Mouse (Mus musculus): ENCODE measurements around the gene Kcnh4. TPM values are rescaled to one million over a fixed set of nuclear protein-coding genes. Genes with fewer than 3 reads are reported as not detected.

The Kcnh4 gene
- polyA plus RNA-seq, 1 experiment: 0.05 TPM

- Histone ChIP-seq H3K27me3 (ENCODE audit: control insufficient read depth, insufficient read depth, insufficient read length) (no peaks in the 10 kb centered on the region), H3K79me2 (ENCODE audit: control insufficient read depth, insufficient read depth) (peaks cover 85% of the 10 kb centered on the region), H3K36me3 (ENCODE audit: control insufficient read depth, insufficient read depth) (peaks cover 14% of the 10 kb centered on the region), H3ac (ENCODE audit: control insufficient read depth, insufficient read length) (no peak overlapping the region), H3K4me3 (no peak overlapping the region), H3K4me2 (ENCODE audit: low read depth) (no peak overlapping the region)
- TF ChIP-seq SRF (IDR thresholded peaks at IDR 0.05; ENCODE audit: control insufficient read depth, insufficient read length, low read depth) (no peak), MYOG (IDR thresholded peaks at IDR 0.05; ENCODE audit: control insufficient read depth in 1 of 3, insufficient read depth in 1 of 3, insufficient read length in 2 of 3, low read depth in 2 of 3) (no peak), POLR2AphosphoS2 (IDR thresholded peaks at IDR 0.05; ENCODE audit: insufficient read length, low read depth) (no peak), MAX (IDR thresholded peaks at IDR 0.05; ENCODE audit: low read depth) (no peak), E2F4 (IDR thresholded peaks at IDR 0.05; ENCODE audit: insufficient read depth) (no peak), CEBPB (IDR thresholded peaks at IDR 0.05; ENCODE audit: insufficient read depth, poor library complexity, severe bottlenecking) (no peak), POLR2A (IDR thresholded peaks at IDR 0.05; ENCODE audit: insufficient read length, low read depth) (no peak), USF1 (IDR thresholded peaks at IDR 0.05; ENCODE audit: low read depth) (no peak), MYOD1 (IDR thresholded peaks at IDR 0.05; ENCODE audit: control insufficient read depth in 1 of 3, insufficient read length in 2 of 3, low read depth in 2 of 3) (no peak), REST (IDR thresholded peaks at IDR 0.05; ENCODE audit: insufficient read depth, insufficient read length) (no peak), TCF3 (IDR thresholded peaks at IDR 0.05; ENCODE audit: insufficient read length, low read depth) (no peak), TCF12 (IDR thresholded peaks at IDR 0.05; ENCODE audit: insufficient read depth, poor library complexity, severe bottlenecking) (no peak)
Observed at GRCm38 (mm10) chr11:100729976-100730375, 29.8 kb downstream of the Kcnh4 start.

- H3K36me3 ChIP-seq (ENCODE audit: control insufficient read depth, insufficient read depth): peaks cover 14% of the 10 kb centered on the region
- H3ac ChIP-seq (ENCODE audit: control insufficient read depth, insufficient read length): no peak overlapping the region
- TF ChIP-seq E2F4 (IDR thresholded peaks at IDR 0.05; ENCODE audit: insufficient read depth): no peak
- TF ChIP-seq TCF12 (IDR thresholded peaks at IDR 0.05; ENCODE audit: insufficient read depth, poor library complexity, severe bottlenecking): peak; percentile 40
- TF ChIP-seq REST (IDR thresholded peaks at IDR 0.05; ENCODE audit: insufficient read depth, insufficient read length): no peak
- TF ChIP-seq POLR2A (IDR thresholded peaks at IDR 0.05; ENCODE audit: insufficient read length, low read depth): no peak
- no peak for TF ChIP-seq SRF (IDR thresholded peaks at IDR 0.05; ENCODE audit: control insufficient read depth, insufficient read length, low read depth)
- TF ChIP-seq USF1 (IDR thresholded peaks at IDR 0.05; ENCODE audit: low read depth): no peak
- no peak for TF ChIP-seq CEBPB (IDR thresholded peaks at IDR 0.05; ENCODE audit: insufficient read depth, poor library complexity, severe bottlenecking)
- peak in 2 of 3 experiments; percentile 71 to 84 for TF ChIP-seq MYOD1 (IDR thresholded peaks at IDR 0.05; ENCODE audit: control insufficient read depth in 1 of 3, insufficient read length in 2 of 3, low read depth in 2 of 3)
- TF ChIP-seq POLR2AphosphoS2 (IDR thresholded peaks at IDR 0.05; ENCODE audit: insufficient read length, low read depth): no peak
- TF ChIP-seq MYOG (IDR thresholded peaks at IDR 0.05; ENCODE audit: control insufficient read depth in 1 of 3, insufficient read depth in 1 of 3, insufficient read length in 2 of 3, low read depth in 2 of 3): peak in 2 of 3 experiments; percentile 53 to 89
- TF ChIP-seq TCF3 (IDR thresholded peaks at IDR 0.05; ENCODE audit: insufficient read length, low read depth): peak; percentile 17
- peaks cover 78% of the 10 kb centered on the region for H3K79me2 ChIP-seq (ENCODE audit: control insufficient read depth, insufficient read depth)
- no peaks in the 10 kb centered on the region for H3K27me3 ChIP-seq (ENCODE audit: control insufficient read depth, insufficient read depth, insufficient read length)
- H3K4me3 ChIP-seq: no peak overlapping the region
- no peak overlapping the region for H3K4me2 ChIP-seq (ENCODE audit: low read depth)
Observed at GRCm38 (mm10) chr11:100728601-100729000, 31.1 kb downstream of the Kcnh4 start.

DNA sequence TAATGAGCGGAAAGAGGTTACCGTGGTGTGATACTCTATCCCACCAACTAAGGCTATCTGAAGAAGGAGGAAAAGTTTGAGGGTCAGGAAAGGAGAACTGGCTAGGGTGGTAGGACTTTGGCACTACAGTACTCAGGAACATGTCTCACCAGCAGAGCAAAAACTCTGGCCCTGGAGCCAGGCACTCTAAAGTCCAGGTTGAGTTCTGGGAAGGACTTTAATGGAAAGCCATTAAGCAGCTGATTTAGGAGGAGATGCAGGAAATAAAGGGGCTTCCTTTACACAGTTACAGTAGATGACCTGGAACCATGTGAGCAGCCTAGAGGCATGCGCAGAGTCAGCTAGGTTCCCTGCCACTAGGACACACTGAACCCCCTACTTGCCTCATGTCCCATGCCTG is 32.5 kb downstream of the Kcnh4 start:
- H3K79me2 ChIP-seq (ENCODE audit: control insufficient read depth, insufficient read depth): peaks cover 78% of the 10 kb centered on the region
- no peak overlapping the region for H3K4me3 ChIP-seq
- TF ChIP-seq USF1 (IDR thresholded peaks at IDR 0.05; ENCODE audit: low read depth): no peak
- TF ChIP-seq E2F4 (IDR thresholded peaks at IDR 0.05; ENCODE audit: insufficient read depth): no peak
- TF ChIP-seq TCF3 (IDR thresholded peaks at IDR 0.05; ENCODE audit: insufficient read length, low read depth): no peak
- TF ChIP-seq TCF12 (IDR thresholded peaks at IDR 0.05; ENCODE audit: insufficient read depth, poor library complexity, severe bottlenecking): no peak
- TF ChIP-seq MYOD1 (IDR thresholded peaks at IDR 0.05; ENCODE audit: control insufficient read depth in 1 of 3, insufficient read length in 2 of 3, low read depth in 2 of 3): no peak
- no peak for TF ChIP-seq CEBPB (IDR thresholded peaks at IDR 0.05; ENCODE audit: insufficient read depth, poor library complexity, severe bottlenecking)
- TF ChIP-seq POLR2AphosphoS2 (IDR thresholded peaks at IDR 0.05; ENCODE audit: insufficient read length, low read depth): no peak
- TF ChIP-seq SRF (IDR thresholded peaks at IDR 0.05; ENCODE audit: control insufficient read depth, insufficient read length, low read depth): no peak
- TF ChIP-seq REST (IDR thresholded peaks at IDR 0.05; ENCODE audit: insufficient read depth, insufficient read length): no peak
- H3K36me3 ChIP-seq (ENCODE audit: control insufficient read depth, insufficient read depth): peaks cover 6% of the 10 kb centered on the region
- H3K27me3 ChIP-seq (ENCODE audit: control insufficient read depth, insufficient read depth, insufficient read length): no peaks in the 10 kb centered on the region
- no peak overlapping the region for H3K4me2 ChIP-seq (ENCODE audit: low read depth)
- no peak overlapping the region for H3ac ChIP-seq (ENCODE audit: control insufficient read depth, insufficient read length)

DNA sequence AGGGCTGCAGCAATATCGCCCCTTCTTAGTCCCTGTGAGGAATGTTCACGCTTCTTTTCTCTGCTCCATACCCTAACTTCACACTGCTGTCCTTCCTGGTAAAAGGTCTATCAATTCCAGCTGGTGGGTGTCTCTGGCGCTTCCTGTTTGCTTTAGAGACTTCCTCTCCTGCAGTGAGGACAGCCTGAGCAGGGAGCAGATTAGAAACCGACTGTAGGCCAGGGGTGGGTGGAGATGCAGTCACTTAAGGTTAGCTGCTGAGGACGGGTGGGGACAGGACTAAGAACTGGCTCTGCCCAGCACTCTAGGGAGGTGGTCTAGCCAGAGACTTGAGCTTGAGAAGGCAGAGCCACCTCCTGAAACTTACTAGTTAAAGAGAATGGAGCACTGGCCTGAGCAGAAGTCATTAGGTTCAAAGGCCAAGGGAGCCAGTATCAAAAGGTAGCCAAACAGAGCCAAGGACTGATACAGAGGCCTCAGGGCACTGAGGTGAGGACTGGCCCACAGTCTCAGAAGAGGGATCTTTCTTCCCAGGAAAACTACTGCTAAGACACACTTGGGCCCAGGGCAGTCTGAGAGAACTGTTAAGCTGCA is 34.7 kb downstream of the Kcnh4 start:
- TF ChIP-seq SRF (IDR thresholded peaks at IDR 0.05; ENCODE audit: control insufficient read depth, insufficient read length, low read depth): no peak
- no peak for TF ChIP-seq USF1 (IDR thresholded peaks at IDR 0.05; ENCODE audit: low read depth)
- no peak for TF ChIP-seq E2F4 (IDR thresholded peaks at IDR 0.05; ENCODE audit: insufficient read depth)
- TF ChIP-seq CEBPB (IDR thresholded peaks at IDR 0.05; ENCODE audit: insufficient read depth, poor library complexity, severe bottlenecking): no peak
- H3K4me2 ChIP-seq (ENCODE audit: low read depth): no peak overlapping the region
- peaks cover 6% of the 10 kb centered on the region for H3K36me3 ChIP-seq (ENCODE audit: control insufficient read depth, insufficient read depth)
- no peak overlapping the region for H3K4me3 ChIP-seq
- peaks cover 79% of the 10 kb centered on the region for H3K79me2 ChIP-seq (ENCODE audit: control insufficient read depth, insufficient read depth)
- H3K27me3 ChIP-seq (ENCODE audit: control insufficient read depth, insufficient read depth, insufficient read length): no peaks in the 10 kb centered on the region
- H3ac ChIP-seq (ENCODE audit: control insufficient read depth, insufficient read length): no peak overlapping the region

- Histone ChIP-seq H3K4me3 (no peak overlapping the region), H3K79me2 (ENCODE audit: control insufficient read depth, insufficient read depth) (peaks cover 66% of the 10 kb centered on the region), H3K4me2 (ENCODE audit: low read depth) (no peak overlapping the region), H3K27me3 (ENCODE audit: control insufficient read depth, insufficient read depth, insufficient read length) (no peaks in the 10 kb centered on the region), H3ac (ENCODE audit: control insufficient read depth, insufficient read length) (no peak overlapping the region), H3K36me3 (ENCODE audit: control insufficient read depth, insufficient read depth) (no peaks in the 10 kb centered on the region)
- TF ChIP-seq USF1 (IDR thresholded peaks at IDR 0.05; ENCODE audit: low read depth): no peak
- no peak for TF ChIP-seq E2F4 (IDR thresholded peaks at IDR 0.05; ENCODE audit: insufficient read depth)
- no peak for TF ChIP-seq CEBPB (IDR thresholded peaks at IDR 0.05; ENCODE audit: insufficient read depth, poor library complexity, severe bottlenecking)
- no peak for TF ChIP-seq MYOG (IDR thresholded peaks at IDR 0.05; ENCODE audit: control insufficient read depth in 1 of 3, insufficient read depth in 1 of 3, insufficient read length in 2 of 3, low read depth in 2 of 3)
- no peak for TF ChIP-seq MYOD1 (IDR thresholded peaks at IDR 0.05; ENCODE audit: control insufficient read depth in 1 of 3, insufficient read length in 2 of 3, low read depth in 2 of 3)
- TF ChIP-seq TCF12 (IDR thresholded peaks at IDR 0.05; ENCODE audit: insufficient read depth, poor library complexity, severe bottlenecking): no peak
- TF ChIP-seq POLR2A (IDR thresholded peaks at IDR 0.05; ENCODE audit: insufficient read length, low read depth): no peak
- no peak for TF ChIP-seq TCF3 (IDR thresholded peaks at IDR 0.05; ENCODE audit: insufficient read length, low read depth)
- TF ChIP-seq SRF (IDR thresholded peaks at IDR 0.05; ENCODE audit: control insufficient read depth, insufficient read length, low read depth): no peak
- TF ChIP-seq POLR2AphosphoS2 (IDR thresholded peaks at IDR 0.05; ENCODE audit: insufficient read length, low read depth): no peak
- TF ChIP-seq REST (IDR thresholded peaks at IDR 0.05; ENCODE audit: insufficient read depth, insufficient read length): no peak
- no peak for TF ChIP-seq MAX (IDR thresholded peaks at IDR 0.05; ENCODE audit: low read depth)
Observed at GRCm38 (mm10) chr11:100722493-100723028, 37.2 kb downstream of the Kcnh4 start.

Measured in myocyte (in vitro differentiated cells).